Mouse (Mus musculus): ENCODE measurements around the gene Ddr2. TPM values are rescaled to one million over a fixed set of nuclear protein-coding genes. Genes with fewer than 3 reads are reported as not detected.

Ddr2 gene
- total and polyA plus RNA-seq, 2 experiments from 2014 or later = 8.2 to 9.7 TPM

DNA sequence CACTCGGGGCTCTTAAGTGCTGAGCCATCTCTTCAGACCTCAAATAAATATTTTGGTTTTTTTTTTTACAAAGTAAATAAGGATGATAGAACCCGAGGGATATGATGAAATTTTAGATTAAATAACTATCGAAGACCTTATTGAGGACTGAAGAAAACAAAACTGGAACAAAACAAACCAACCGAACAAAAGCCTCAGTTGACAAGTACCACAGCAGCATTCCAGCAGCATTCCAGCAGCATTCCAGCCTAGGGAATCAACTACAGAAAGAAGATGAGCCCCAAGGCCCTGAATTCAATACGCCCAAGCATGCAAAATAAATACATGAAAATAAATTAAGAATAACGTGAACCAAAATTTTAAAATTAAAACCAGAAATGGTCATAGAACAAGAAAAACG lies 160.6 kb downstream of the Ddr2 start:
- H3K27me3 ChIP-seq (ENCODE audit: insufficient read depth, low read length) = no peaks in the 10 kb centered on the region
- DNase-seq = no peak
- 81% methylated on average over 7 of the region's 7 CpGs for WGBS
- H3K4me3 ChIP-seq (ENCODE audit: low read depth, low read length) = no peak overlapping the region
- no peak overlapping the region for H3K27ac ChIP-seq (ENCODE audit: low read depth, low read length)
- H3K4me1 ChIP-seq (ENCODE audit: insufficient read depth) = no peaks in the 10 kb centered on the region
- H3K9me3 ChIP-seq (ENCODE audit: low read length) = no peaks in the 10 kb centered on the region
- TF ChIP-seq CTCF (IDR thresholded peaks at IDR 0.05; ENCODE audit: low read depth) = no peak
- no peak overlapping the region for H3K4me2 ChIP-seq (ENCODE audit: low read depth)
- ATAC-seq = no peak
- peaks cover 21% of the 10 kb centered on the region for H3K36me3 ChIP-seq (ENCODE audit: insufficient read depth)
- H3K9ac ChIP-seq = no peak overlapping the region

DNA sequence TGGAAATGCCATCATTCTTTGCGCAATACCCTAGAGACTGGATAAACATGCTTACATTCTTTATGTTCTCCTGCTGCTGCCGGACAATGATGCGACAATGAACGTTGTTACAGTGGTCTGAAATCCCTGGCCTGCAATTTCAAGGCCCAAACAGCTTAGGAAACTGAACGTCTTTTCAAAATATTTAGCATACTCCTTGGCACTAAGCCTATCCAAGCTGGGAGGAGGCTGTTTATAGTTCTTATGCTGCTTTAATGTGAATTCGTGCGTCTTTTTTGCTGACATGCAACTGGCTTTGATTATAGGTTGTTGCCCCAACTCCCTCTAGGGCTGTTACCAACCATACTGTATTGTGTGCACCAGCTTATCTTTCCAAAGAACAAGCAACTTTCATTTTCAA lies 161.7 kb downstream of the Ddr2 start:
- DNase-seq (no peak), ATAC-seq (no peak; the same call in 1 of the 2 replicates)
- TF ChIP-seq CTCF (IDR thresholded peaks at IDR 0.05; ENCODE audit: low read depth) = no peak
- H3K4me3 ChIP-seq (ENCODE audit: low read depth, low read length) = no peak overlapping the region
- no peak overlapping the region for H3K9ac ChIP-seq
- 68% methylated on average over 7 of the region's 7 CpGs for WGBS
- no peaks in the 10 kb centered on the region for H3K4me1 ChIP-seq (ENCODE audit: insufficient read depth)
- H3K9me3 ChIP-seq (ENCODE audit: low read length) = no peaks in the 10 kb centered on the region
- H3K27ac ChIP-seq (ENCODE audit: low read depth, low read length) = no peak overlapping the region
- no peak overlapping the region for H3K4me2 ChIP-seq (ENCODE audit: low read depth)
- H3K27me3 ChIP-seq (ENCODE audit: insufficient read depth, low read length) = no peaks in the 10 kb centered on the region
- H3K36me3 ChIP-seq (ENCODE audit: insufficient read depth) = peaks cover 14% of the 10 kb centered on the region

DNA sequence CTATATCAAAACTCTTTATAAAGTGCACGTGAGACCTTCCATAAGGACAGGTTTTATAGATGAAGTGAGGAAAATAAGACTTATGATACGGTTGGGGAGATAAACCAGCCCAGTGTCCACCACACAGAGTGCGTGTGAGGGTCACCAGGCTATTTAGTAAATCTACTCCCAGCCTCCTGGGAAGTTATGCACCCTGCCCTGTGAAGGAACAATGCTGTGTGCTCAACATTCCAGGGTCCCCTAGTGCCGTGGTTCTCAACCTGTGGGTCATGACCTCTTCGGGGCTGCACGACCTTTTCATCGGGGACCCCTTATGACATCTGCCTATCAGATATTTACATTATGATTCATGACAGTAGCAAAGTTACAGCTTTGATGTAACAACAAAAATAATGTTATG lies 162.3 kb downstream of the Ddr2 start:
- Histone ChIP-seq H3K9ac (no peak overlapping the region), H3K27ac (ENCODE audit: low read depth, low read length) (no peak overlapping the region), H3K9me3 (ENCODE audit: low read length) (no peaks in the 10 kb centered on the region), H3K4me1 (ENCODE audit: insufficient read depth) (no peaks in the 10 kb centered on the region), H3K27me3 (ENCODE audit: insufficient read depth, low read length) (no peaks in the 10 kb centered on the region), H3K4me2 (ENCODE audit: low read depth) (no peak overlapping the region), H3K36me3 (ENCODE audit: insufficient read depth) (peaks cover 10% of the 10 kb centered on the region), H3K4me3 (ENCODE audit: low read depth, low read length) (no peak overlapping the region)
- DNase-seq (no peak), ATAC-seq (no peak)
- no peak for TF ChIP-seq CTCF (IDR thresholded peaks at IDR 0.05; ENCODE audit: low read depth)
- WGBS = 84% methylated on average over 7 of the region's 7 CpGs

DNA sequence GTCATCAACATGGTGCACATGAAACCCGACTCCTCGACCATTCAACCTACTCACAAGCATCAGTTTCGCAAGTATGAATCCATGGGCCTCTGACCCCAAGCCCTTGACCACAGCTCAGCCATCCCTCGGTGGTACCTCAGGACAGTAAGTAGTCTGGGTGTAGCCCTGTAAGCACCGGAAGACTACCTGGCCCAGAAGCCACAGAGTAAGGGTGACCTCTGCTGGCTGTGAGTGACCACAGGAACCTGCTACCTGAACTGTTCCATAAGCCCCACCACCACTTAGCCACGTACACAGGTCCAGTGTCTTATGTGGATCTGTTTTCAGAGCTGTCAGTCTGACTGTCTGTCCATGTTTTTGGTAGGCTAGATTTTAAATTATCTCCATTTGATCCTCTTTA lies 162.9 kb downstream of the Ddr2 start:
- H3K27me3 ChIP-seq (ENCODE audit: insufficient read depth, low read length) = no peaks in the 10 kb centered on the region
- no peaks in the 10 kb centered on the region for H3K4me1 ChIP-seq (ENCODE audit: insufficient read depth)
- no peak for ATAC-seq
- no peak for TF ChIP-seq CTCF (IDR thresholded peaks at IDR 0.05; ENCODE audit: low read depth)
- no peaks in the 10 kb centered on the region for H3K9me3 ChIP-seq (ENCODE audit: low read length)
- DNase-seq = no peak
- H3K9ac ChIP-seq = no peak overlapping the region
- no peak overlapping the region for H3K27ac ChIP-seq (ENCODE audit: low read depth, low read length)
- WGBS = 79% methylated on average over 6 of the region's 6 CpGs
- H3K4me2 ChIP-seq (ENCODE audit: low read depth) = no peak overlapping the region
- peaks cover 3% of the 10 kb centered on the region; the same call in 1 of the 2 replicates for H3K36me3 ChIP-seq (ENCODE audit: insufficient read depth)
- no peak overlapping the region for H3K4me3 ChIP-seq (ENCODE audit: low read depth, low read length)

DNA sequence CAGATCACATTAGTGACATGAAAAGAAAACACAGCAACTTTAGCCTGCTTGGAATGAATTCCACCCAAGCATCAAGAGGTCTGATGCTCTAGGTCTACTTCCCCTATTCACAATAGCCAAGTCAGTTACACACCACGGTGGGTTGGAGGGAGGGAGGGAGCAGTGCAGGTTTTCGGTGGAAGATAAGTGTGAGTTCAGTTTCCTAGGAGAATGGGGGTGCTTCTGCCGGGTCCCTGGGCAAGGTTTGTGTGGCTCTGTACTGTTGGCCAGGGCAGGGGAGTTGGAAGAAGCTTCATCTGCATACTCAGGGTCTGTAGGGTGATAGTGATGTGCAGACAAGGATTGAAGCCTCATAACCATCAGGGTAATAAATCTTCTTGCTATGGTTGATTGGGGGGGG lies 164.6 kb downstream of the Ddr2 start:
- H3K36me3 ChIP-seq (ENCODE audit: insufficient read depth) = no peaks in the 10 kb centered on the region
- TF ChIP-seq CTCF (IDR thresholded peaks at IDR 0.05; ENCODE audit: low read depth) = no peak
- H3K9me3 ChIP-seq (ENCODE audit: low read length) = no peaks in the 10 kb centered on the region
- H3K4me2 ChIP-seq (ENCODE audit: low read depth) = no peak overlapping the region
- H3K4me1 ChIP-seq (ENCODE audit: insufficient read depth) = no peaks in the 10 kb centered on the region
- WGBS = 84% methylated on average over 3 of the region's 3 CpGs
- no peak overlapping the region for H3K9ac ChIP-seq
- H3K4me3 ChIP-seq (ENCODE audit: low read depth, low read length) = no peak overlapping the region
- H3K27ac ChIP-seq (ENCODE audit: low read depth, low read length) = no peak overlapping the region
- no peaks in the 10 kb centered on the region for H3K27me3 ChIP-seq (ENCODE audit: insufficient read depth, low read length)
- DNase-seq (no peak), ATAC-seq (no peak)

DNA sequence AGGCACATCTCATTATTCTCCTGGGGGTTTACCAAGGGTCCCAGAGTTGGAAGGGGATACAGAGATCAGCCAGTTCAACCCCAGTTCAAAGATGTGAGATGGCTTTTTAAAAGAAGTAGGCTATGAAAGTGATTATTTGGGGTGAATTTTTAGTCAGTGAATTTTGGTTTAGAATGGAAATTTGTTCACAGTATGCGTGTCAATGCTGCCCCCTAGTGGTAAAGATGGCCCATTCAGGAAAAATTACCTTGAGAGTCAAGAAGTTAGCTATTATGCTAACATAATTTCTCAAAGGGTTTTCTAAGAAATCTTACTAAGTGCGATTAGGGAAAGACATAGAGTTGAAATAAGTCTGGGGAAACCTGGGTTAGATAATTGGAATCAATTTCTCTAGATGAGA lies 171.2 kb downstream of the Ddr2 start:
- H3K4me1 ChIP-seq (ENCODE audit: insufficient read depth) = 0 out of 2 replicates have a peak, but pooled peaks cover 4% of the 10 kb centered on the region
- H3K9ac ChIP-seq = no peak overlapping the region
- no peaks in the 10 kb centered on the region for H3K27me3 ChIP-seq (ENCODE audit: insufficient read depth, low read length)
- peak; percentile 86 for DNase-seq
- H3K4me3 ChIP-seq (ENCODE audit: low read depth, low read length) = no peak overlapping the region
- WGBS = 7% methylated on average over 2 of the region's 2 CpGs
- no peak overlapping the region for H3K4me2 ChIP-seq (ENCODE audit: low read depth)
- TF ChIP-seq CTCF (IDR thresholded peaks at IDR 0.05; ENCODE audit: low read depth) = peak; percentile 85
- no peak; the same call in 1 of the 2 replicates for ATAC-seq
- H3K36me3 ChIP-seq (ENCODE audit: insufficient read depth) = no peaks in the 10 kb centered on the region
- no peak overlapping the region for H3K27ac ChIP-seq (ENCODE audit: low read depth, low read length)
- no peaks in the 10 kb centered on the region for H3K9me3 ChIP-seq (ENCODE audit: low read length)

DNA sequence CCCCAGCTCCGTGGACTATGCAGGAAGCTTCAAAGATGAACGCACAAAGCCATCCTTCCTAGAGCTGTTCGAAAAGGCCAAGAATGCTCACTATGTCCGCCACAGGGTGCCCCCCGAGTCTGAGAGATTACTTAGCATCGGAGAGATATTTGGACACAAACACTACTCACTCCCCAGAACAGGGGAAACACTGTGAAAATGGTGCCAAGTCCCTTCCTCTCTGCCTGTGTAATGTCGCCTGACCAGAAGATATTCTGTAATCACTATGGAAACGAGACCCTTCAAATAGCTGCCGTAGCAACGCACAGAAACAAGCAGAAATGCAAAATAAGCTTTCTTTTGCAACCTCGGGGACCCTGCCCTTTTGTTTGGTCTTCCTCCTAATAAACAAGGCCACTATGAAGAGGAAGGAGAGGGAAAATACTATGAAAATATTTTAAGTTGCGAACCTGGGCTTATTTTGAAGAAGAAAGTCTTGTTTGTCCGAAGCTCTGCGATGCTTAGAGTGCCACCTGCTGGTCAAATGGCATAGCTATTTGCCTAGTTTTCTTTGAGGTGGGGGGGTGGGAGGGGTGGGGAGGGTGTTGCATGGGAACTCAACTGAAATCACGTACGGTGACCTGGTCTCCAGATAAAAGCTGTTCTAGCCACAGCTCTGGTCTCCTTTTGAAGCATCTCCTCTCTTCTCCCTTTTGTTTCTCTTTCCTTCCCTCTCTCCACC lies 176.4 kb downstream of the Ddr2 start:
- TF ChIP-seq CTCF (IDR thresholded peaks at IDR 0.05; ENCODE audit: low read depth) = peak; percentile 72
- H3K9ac ChIP-seq = peak overlapping the region; percentile 43; the same call in 1 of the 2 replicates
- peak; percentile 87 for ATAC-seq
- H3K36me3 ChIP-seq (ENCODE audit: insufficient read depth) = no peaks in the 10 kb centered on the region
- 9% methylated on average over 16 of the region's 16 CpGs for WGBS
- peak overlapping the region; percentile 51 for H3K4me2 ChIP-seq (ENCODE audit: low read depth)
- H3K27me3 ChIP-seq (ENCODE audit: insufficient read depth, low read length) = no peaks in the 10 kb centered on the region
- peak; percentile 86 for DNase-seq
- no peaks in the 10 kb centered on the region for H3K9me3 ChIP-seq (ENCODE audit: low read length)
- peak overlapping the region; percentile 35 for H3K4me3 ChIP-seq (ENCODE audit: low read depth, low read length)
- peak overlapping the region; percentile 78 for H3K27ac ChIP-seq (ENCODE audit: low read depth, low read length)
- peaks cover 12% of the 10 kb centered on the region for H3K4me1 ChIP-seq (ENCODE audit: insufficient read depth)

Measured in forebrain, postnatal 0 days (tissue).